Mouse (Mus musculus): ENCODE results near the gene Prkacb. TPM values are rescaled to one million over a fixed set of nuclear protein-coding genes. Genes with fewer than 3 reads are reported as not detected.
"Not testable (repeated sequence)": the region's sequence is repeated elsewhere in the genome, so short reads cannot be mapped to it uniquely, and the experiment has no call there.

Gene Prkacb
- total RNA-seq, 2 experiments from 2014 or later = 61.9 to 64.4 TPM

DNA sequence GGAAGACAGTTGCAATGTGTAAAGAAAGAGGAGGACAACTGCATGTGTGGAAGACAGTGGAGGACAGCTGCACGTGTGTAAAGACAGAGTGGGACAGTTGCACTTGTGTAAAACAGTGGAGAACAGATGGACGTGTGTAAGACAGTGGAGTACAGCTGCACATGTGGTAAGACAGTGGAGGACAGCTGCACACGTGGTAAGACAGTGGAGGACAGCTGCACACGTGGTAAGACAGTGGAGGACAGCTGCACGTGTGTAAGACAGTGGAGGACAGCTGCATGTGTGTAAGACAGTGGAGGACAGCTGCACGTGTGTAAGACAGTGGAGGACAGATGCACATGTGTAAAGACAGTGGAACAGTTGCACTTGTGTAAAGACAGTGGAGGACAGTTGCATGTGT, 76.6 kb downstream of the Prkacb start:
- intact Hi-C loops (cut with DNase I) = not testable (repeated sequence)

DNA sequence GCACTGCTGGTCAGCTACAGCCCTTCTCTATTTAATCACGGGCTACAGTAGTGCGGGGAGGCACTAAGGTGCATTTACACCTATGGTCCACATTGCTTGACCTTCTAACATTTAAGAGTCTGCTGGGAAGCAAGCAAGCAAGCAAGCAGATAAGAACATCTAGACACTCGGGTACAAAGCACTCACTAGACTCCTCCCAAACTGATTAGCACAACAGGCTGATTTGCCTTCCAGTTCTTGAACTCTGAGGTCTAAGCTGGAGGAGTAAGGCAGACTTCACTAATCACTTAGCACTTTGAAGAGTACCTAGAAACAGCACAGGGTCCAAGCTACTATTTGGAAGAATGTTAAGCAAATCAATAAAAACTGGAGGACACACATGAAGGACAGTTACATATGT, 77.1 kb downstream of the Prkacb start:
- no peak for DNase-seq (ENCODE audit: low spot score)
- intact Hi-C loops (cut with DNase I) = no loop called here

More for the DNA sequence above, 76.6 kb downstream of the Prkacb start:
- DNase-seq (ENCODE audit: low spot score) = not testable (repeated sequence)

DNA sequence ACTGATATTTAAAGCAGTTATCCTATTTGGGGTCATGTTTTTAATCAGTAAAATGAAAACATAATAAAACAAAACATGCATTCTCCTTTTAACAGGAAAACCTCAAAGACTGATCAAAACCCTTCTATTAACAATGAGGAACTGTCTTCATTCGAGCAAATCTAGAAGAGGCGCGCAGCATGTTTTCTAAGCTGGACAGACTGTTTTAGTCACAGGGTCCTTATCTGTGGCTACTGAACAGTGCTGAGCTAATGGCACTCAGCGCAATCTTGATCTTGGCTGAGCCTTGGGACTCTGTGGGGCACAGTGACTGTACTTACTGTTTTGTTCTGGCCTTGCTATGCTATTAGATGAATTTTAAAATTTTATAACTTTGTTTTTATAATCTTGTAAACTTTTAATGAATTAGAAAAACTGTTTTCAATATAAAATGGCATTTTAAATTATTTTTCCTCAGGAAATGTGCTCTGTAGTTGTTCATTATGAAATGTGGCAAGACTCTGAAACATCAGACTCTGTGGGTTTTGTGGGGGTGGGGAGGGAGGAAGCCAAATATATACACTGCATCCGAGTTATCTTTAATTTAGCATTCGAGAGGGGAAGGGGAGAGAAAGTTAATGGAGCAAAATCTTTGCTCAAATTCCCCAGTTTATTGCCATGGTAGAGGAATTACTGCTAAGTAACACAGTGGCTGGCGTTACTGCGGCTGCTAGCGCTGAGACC, 77.7 kb downstream of the Prkacb start:
- no peak for DNase-seq (ENCODE audit: low spot score)
- intact Hi-C loops (cut with DNase I) = loop anchor here (5.0 kb wide), 1 partner anchor 48 kb away; the partner anchor contains the start of gene Samd13

DNA sequence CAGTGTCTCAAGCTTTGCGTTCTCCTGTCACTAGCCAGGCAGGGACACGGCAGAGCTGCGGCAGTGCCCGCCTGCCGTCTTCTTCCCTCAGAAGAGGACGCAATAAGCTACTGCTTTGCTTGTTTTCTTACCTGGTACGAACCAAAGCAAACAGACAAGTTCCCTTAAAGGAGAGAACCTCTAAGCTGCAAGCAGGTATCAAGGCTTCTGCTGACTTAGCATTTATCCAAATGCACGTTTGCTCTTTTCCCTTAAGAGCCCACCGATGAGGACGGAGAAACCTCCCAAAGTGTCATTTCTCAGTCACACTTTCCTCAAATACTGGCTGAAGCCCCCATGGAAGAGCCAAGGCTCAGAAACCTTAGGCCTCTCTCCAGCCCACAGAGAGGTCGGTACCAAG, 81.3 kb downstream of the Prkacb start:
- intact Hi-C loops (cut with DNase I) = loop anchor here (5.0 kb wide), 1 partner anchor 44 kb away; the partner anchor contains the start of gene Samd13
- DNase-seq (ENCODE audit: low spot score) = no peak

DNA sequence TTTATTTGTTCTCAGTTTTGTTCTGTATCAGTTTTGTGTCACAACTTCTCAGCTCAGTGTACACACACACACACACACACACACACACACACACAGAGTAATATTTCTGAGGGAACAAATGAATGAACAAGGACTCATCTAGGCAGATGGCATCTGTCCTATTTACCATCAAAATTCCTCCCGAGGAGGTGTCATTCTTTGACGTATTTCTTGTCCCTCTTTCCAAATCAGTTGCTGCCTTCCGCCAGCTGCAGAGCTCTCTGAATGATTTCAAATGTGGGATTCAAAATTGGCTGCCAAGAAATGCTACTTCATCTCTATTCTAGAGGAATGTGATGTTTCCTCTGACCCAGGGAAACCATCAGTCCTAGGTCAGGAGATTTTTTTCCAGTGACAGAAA, 89.8 kb downstream of the Prkacb start:
- DNase-seq (ENCODE audit: low spot score) = no peak
- intact Hi-C loops (cut with DNase I) = no loop called here

DNA sequence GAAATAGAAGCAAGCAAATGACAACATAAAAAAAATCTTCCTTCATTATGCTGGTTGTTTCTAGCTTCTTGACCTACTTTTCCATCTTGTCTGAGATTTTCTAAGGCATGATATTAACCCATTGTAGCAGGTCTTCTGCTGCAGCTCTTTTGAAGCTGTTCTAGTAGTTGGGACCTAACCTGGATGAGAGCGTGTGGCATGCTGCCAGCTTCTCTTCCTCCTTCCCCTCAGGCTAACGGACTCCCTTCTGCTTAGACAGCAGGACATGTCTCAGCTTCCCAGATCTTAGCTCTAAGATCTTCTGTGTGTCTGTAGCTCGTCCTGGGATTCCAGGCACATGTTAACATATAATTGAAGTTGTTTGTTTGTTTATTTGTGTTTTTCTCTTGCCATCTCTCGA, 93.1 kb downstream of the Prkacb start:
- intact Hi-C loops (cut with DNase I) = no loop called here
- DNase-seq (ENCODE audit: low spot score) = no peak

DNA sequence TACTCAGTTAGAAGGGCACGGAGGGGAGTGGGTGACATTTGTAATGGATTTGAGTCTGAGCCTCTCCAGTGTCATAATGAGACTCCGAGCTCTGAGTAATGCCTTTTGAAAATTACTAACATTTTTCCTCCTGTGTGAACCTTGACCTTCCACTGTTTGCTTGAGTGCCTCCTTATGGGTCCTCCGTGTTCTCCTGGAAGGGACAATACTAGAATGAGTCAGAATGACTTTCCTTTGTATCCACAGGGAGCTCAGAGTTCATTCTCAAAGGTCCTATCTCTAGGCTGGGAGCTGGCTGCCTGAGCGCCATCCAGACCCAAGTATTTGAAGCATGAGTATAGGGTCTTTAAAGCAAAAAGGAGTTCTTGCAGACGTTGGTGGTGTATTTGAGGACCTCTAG, 94.5 kb downstream of the Prkacb start:
- intact Hi-C loops (cut with DNase I) = no loop called here

DNA sequence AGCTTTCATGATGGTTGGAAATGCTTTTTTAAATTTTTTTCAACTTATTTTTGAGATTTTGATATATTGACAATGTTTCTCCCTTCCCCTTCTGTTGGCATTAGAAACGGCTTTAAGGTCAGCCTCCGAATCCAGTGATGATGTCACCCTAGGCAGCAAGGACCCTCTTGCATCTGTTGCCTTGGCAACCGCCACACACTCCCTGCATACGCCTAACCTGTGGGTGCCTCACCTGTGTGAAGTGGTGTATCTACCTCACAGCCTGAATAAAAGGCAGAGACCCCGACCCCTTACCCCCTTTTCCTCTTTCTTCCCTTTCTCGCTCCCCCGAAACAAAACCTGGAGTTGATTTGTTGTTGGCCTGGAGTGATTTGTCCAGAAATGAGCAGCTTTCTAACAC, 100.5 kb downstream of the Prkacb start:
- DNase-seq (ENCODE audit: low spot score) = no peak
- intact Hi-C loops (cut with DNase I) = no loop called here

More for the DNA sequence above, 94.5 kb downstream of the Prkacb start:
- DNase-seq (ENCODE audit: low spot score) = no peak

DNA sequence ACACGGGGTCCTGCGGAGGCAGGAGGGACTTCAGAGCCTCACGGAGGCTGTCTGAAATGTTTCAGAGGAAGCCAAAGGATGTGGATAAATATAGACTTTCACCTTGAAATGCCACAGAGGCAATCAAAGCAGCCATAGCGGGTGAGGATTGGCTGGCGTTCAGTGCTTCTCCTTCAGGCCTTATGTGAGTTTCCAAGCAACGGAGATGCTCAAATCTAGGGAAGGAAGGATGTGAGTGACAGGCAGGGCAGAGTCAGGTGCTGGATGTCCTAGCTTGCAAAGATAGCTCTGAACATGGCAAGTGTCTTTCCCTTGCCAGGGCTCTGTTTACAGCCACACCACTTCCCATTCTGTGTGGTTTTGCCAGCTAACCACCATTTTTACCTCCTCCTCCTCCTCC, 101.2 kb downstream of the Prkacb start:
- intact Hi-C loops (cut with DNase I) = no loop called here
- DNase-seq (ENCODE audit: low spot score) = no peak

DNA sequence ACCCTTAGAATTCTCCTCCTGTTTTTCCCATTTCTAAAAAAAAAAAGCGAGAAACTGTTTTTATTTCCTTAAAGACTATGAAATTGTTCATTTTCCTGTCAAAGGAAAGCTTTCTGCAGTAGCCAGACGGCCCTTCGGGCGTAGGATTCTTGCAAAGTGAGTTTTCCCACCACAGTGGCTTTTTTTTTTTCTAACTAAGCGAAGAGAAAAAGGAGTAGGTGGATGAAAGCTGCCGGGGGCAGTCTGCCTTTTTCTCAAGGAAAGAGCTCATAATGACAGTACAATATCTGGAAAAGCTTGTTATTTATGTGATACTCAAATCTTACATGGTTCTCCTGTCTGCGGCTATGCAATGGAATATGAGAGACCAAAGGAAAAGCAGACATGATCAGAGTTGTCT, 101.7 kb downstream of the Prkacb start:
- intact Hi-C loops (cut with DNase I) = no loop called here
- DNase-seq (ENCODE audit: low spot score) = no peak

DNA sequence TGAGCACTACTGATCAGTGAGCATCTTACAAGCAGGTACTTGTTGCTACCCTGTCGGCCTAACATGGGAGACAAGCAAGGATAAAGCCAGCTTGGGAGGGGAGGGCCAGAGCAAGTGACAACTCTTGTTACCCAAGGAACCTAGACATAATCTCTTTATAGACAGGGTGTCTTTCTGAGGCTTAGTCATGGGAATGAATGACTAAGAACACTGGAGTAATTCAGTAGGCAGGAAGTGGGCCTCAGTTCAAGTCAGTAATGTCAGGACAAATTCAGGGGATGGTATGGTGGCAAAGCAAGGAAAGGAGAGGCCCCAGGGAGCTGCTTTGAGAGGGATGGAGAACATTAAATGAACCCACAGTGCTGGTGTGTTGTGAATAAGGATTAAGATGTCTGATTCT, 103.7 kb downstream of the Prkacb start:
- DNase-seq (ENCODE audit: low spot score) = no peak
- intact Hi-C loops (cut with DNase I) = no loop called here

DNA sequence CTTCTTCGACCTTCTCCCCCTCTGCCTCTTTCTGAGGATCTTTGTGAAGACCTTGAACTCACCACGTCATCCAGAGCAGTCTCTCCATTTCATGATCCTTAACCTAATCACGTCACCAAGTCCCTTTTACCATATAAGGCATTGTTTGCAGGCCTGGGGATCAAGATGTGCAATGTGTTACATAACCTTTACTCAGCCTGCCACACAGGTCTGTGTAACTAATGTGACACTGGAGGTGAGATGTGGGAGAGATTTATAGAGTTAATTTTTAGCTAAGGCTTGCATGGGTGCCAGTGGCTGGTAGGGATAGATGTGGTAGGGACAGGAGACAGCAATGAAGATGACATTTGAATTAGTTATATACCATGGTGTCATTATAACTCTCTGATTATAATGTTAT, 104.4 kb downstream of the Prkacb start:
- intact Hi-C loops (cut with DNase I) = no loop called here
- DNase-seq (ENCODE audit: low spot score) = no peak

DNA sequence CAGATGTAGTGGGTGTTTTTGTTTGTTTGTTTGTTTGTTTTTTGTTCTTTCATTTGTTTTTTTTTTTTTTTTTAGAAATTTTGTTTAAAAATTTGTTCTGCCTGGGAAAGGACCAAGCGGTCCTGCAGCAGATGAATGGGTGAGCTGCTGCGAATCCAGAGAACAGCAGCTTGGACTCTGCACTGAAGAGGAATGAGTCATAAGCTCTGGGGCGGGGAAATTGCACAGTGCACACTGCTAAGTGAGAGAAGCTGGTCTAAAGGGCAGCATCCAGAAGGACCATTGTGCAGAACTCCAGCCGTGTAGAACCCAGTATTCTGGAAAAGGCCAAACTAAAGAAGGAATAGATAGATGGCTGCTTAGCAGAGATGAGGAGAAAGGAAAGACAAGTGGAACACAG, 108.7 kb downstream of the Prkacb start:
- intact Hi-C loops (cut with DNase I) = no loop called here

DNA sequence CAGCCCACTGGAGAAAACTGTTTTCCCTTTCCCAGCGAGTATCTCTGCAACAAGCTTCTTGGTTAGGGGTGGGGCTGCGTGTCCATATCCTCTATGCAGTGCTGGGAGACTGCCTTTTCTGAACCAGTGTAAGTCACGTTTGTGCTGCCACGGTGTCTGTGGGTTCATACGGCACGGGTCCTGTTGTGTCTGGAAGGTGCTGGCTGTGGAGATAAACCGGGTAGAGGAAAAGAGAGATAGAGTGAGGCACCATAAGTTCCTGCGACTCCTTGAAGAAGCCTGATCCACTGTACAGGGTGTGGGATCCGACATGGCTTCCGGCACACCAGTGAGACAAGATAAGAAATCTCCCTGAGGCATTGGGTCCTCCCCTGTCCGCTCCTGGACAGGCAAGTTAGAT, 112.7 kb downstream of the Prkacb start:
- intact Hi-C loops (cut with DNase I) = no loop called here
- DNase-seq (ENCODE audit: low spot score) = no peak

More for the DNA sequence above, 108.7 kb downstream of the Prkacb start:
- no peak for DNase-seq (ENCODE audit: low spot score)

DNA sequence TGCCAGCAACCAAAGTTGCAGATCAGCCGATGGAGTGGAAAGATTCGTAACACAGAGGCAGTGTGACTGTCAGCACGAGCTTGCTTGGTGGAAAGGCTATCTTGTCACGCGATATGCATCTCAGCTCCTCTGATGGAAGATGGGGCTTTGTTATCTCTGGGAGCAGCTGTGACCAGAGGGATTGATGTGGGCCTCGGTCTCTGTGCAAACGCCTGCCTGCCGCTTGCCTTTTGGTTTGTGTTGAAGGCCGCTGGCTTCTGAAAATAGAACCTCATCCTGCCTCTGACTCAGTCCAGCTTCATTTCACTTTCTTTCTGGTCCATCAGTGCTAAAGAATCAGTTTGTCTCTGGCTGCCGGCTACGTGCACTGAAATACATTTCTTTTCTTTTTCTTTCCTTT, 113.8 kb downstream of the Prkacb start:
- intact Hi-C loops (cut with DNase I) = no loop called here
- no peak for DNase-seq (ENCODE audit: low spot score)

DNA sequence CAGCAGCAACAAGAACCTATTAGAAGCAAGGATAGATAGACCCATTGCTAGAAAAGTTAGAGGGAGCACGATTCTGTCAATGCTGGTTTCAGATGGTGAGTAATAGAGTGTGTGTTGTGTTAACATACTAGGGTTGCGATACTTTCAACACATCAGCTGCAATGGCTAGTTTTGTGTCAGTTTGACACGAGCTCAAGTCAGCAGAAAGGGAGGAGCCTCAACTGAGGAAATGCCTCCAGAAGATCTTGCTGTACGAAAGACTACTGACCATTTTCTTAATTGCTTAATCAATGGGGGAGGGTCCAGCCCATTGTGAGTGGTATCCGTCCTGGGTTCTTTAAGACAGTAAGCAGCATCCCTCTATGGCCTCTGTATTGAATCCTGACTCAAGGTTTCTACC, 120.2 kb downstream of the Prkacb start:
- intact Hi-C loops (cut with DNase I) = no loop called here
- DNase-seq (ENCODE audit: low spot score) = no peak

DNA sequence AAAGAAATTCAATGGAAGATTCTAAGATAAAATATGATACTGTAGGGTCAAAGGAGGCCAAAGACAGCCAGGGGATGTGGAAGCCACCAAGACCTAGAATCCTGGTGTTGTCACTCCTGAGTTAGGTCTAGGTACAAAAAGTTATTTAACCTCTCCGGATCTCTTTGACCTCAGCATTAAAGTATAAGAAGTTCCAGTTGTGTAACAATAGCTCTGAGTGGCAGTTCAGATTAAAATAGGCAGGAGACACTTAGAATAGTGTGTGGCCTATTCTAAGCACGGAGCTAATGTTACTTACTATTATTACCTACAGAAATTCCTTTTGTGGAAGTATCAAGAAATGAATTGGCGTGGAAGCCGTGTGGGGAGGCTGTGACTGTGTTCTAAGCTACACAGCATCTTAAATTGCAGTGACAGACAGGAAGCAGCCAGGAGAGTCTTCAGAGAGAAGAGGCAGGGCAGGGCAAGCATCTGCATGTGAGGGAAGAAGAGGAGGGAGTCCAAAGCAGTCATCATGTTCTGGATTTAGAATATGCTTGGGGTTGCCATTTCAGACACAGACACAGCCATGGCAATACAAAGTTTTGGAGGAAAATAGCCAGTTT, 125.6 kb downstream of the Prkacb start:
- DNase-seq (ENCODE audit: low spot score) = no peak
- intact Hi-C loops (cut with DNase I) = loop anchor here (5.0 kb wide), 1 partner anchor 45 kb away; no protein-coding TSS in a partner anchor

DNA sequence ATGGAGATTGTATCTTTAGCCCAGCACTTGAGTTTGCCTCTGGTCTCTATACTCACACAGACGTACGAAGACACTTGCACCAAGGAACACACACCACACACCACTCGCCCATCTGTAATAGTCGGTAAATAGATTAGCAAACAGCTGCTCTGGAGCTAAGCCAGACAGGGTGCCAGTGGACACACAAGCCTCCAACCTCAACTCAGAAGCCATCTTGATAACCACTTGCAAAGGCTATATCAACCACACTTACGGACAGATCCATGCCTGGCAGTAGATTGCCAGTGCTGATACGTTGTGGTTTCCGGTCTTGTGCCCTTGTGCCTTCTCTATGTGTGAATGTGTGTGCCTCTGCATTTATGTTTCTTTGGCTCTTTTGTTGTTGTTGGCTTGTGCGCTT, 126.4 kb downstream of the Prkacb start:
- DNase-seq (ENCODE audit: low spot score) = no peak
- intact Hi-C loops (cut with DNase I) = loop anchor here (5.0 kb wide), 1 partner anchor 46 kb away; no protein-coding TSS in a partner anchor

DNA sequence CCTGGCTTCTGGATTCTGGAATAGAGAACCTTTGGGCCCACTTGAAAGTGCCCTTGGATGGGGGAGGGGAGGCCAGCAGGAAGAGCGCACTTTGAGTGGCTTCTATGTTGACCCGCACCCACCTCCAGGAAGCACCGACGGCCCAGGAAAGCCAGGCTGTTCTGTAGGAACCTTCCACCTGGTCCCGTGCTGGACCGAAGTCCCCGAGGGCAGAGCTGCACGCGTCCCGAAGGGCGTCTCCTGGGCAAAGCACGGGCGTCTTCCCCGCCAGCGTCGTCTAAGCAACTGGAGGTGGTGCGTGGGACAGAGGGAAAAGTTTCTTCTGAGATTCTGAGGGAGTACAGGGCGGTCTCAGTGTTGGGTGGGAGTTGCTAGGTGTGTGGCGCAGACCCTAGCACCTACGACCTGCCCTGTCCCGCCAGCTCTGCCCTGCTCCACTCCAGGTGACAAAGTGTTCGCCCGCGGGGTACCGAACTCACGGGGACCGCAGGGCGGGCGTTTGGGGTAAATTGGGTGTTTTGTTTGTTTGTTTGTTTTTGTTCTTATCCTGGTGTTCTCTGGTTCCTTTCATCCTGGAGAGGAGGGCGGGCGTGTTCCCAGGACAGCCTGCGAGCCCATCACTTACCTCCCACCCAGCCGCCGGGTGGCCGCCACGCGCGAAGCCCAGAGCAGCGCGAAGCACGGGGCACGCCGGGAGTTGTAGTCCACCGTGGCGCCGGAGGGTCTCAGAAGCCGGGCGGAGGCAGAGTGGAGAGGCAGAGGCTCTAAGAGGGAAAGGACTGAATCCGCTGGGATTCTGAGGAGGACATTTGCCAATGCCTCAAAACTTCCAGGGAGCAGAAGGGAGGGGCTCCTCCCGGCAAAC, 127.7 kb downstream of the Prkacb start, which contains the start of gene Samd13:
Samd13 (minus strand) TSS at position 782 of the 865 bp plus-strand sequence.
- intact Hi-C loops (cut with DNase I) = loop anchor here (5.0 kb wide), 1 partner anchor 47 kb away; no protein-coding TSS in a partner anchor
- DNase-seq (ENCODE audit: low spot score) = peak; percentile 43

DNA sequence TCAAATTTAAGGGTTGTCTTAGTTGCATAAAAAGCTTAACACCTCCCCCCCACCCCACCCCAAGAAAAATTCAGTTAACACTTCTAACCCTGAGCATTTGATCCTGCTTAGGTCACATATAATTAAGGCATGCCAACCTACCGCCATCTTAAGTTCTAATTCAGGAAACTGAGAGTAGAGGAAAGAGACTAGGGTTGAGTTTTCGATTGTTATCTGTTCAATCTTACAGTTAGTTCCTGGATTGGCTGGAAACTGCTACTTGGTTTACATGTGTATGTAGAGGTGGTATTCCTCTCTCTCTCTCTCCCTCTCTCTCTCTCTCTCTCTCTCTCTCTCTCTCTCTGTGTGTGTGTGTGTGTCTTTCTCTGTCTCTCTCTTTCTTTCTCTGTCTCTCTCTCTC, 129.7 kb downstream of the Prkacb start:
- intact Hi-C loops (cut with DNase I) = no loop called here
- DNase-seq (ENCODE audit: low spot score) = no peak
